Mouse (Mus musculus): ENCODE data around the gene Daw1. TPM values are rescaled to one million over a fixed set of nuclear protein-coding genes. Genes with fewer than 3 reads are reported as not detected.

Gene Daw1
- polyA plus RNA-seq, 2 experiments: not detected

DNA sequence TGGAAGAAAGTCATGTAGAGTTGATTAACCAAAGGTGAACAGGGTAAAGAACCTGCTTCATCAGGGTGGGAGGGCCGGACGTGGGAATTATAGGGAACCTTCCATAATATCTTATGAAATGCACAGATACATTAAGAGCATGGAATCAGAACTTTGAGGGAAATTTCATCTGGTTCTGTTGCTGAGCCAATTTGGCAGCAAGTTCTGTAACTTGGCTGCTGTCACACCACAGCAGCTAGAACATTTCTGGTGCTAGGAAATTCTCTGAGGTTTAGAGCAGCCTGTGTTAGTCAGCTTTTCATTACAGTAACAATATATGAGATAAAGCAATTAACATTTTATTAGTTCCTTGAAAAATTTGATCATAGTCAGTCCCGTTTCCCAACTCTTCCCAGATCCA lies 6.6 kb upstream of the Daw1 start:
- DNase-seq (ENCODE audit: low read depth in 3 of 3, low spot score in 3 of 3): no peak
- H3K9me3 ChIP-seq (ENCODE audit: control insufficient read depth, low read length): no peaks in the 10 kb centered on the region
- TF ChIP-seq EP300 (IDR thresholded peaks at IDR 0.05; ENCODE audit: low read depth): no peak
- no peak for TF ChIP-seq CTCF (IDR thresholded peaks at IDR 0.05; ENCODE audit: low read depth)
- no peak overlapping the region for H3K27ac ChIP-seq
- ATAC-seq (ENCODE audit: insufficient read depth): no peak
- H3K4me1 ChIP-seq (replicated peaks; ENCODE audit: control insufficient read depth in 2 of 2, insufficient read depth in 2 of 2, low read length in 1 of 2): no peaks in the 10 kb centered on the region
- no peaks in the 10 kb centered on the region for H3K36me3 ChIP-seq (replicated peaks; ENCODE audit: control insufficient read depth, insufficient read depth, low read depth)
- WGBS (ENCODE audit: insufficient replicate concordance): 68% methylated on average over 3 of the region's 3 CpGs
- no peaks in the 10 kb centered on the region for H3K27me3 ChIP-seq (ENCODE audit: control insufficient read depth, insufficient read depth, low read length)
- no peak overlapping the region for H3K4me2 ChIP-seq (ENCODE audit: low read depth)
- no peak overlapping the region for H3K4me3 ChIP-seq (ENCODE audit: insufficient read depth in 1 of 2, low read depth in 2 of 2, low read length in 2 of 2)
- H3K9ac ChIP-seq (replicated peaks): no peak overlapping the region

DNA sequence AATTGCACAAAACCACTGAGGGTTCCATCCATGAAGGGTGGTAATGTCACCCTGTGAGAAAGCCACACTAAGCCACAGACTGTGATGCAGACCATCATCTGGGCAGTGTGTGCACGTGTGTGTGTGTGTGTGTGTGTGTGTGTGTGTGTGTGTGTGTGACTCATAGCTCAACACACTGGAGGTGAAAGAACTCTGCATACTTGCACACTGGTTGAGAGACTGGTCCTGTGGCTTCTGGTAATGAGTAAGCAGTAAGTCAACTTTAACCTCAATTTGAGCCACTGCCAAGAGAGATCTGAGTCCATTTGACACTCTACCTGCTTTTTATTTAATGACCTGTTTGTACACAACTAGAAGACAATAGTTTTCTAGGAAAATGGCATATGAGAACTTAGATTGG lies 2.7 kb upstream of the Daw1 start:
- Histone ChIP-seq H3K36me3 (replicated peaks; ENCODE audit: control insufficient read depth, insufficient read depth, low read depth) (no peaks in the 10 kb centered on the region), H3K9me3 (ENCODE audit: control insufficient read depth, low read length) (no peaks in the 10 kb centered on the region), H3K9ac (replicated peaks) (no peak overlapping the region), H3K4me3 (ENCODE audit: insufficient read depth in 1 of 2, low read depth in 2 of 2, low read length in 2 of 2) (no peak overlapping the region), H3K27ac (no peak overlapping the region), H3K4me1 (replicated peaks; ENCODE audit: control insufficient read depth in 2 of 2, insufficient read depth in 2 of 2, low read length in 1 of 2) (no peaks in the 10 kb centered on the region), H3K27me3 (ENCODE audit: control insufficient read depth, insufficient read depth, low read length) (no peaks in the 10 kb centered on the region), H3K4me2 (ENCODE audit: low read depth) (no peak overlapping the region)
- TF ChIP-seq EP300 (IDR thresholded peaks at IDR 0.05; ENCODE audit: low read depth) (no peak), CTCF (IDR thresholded peaks at IDR 0.05; ENCODE audit: low read depth) (no peak)
- 0% methylated on average over 1 of the region's 1 CpGs for WGBS (ENCODE audit: insufficient replicate concordance)
- ATAC-seq (ENCODE audit: insufficient read depth): no peak
- no peak for DNase-seq (ENCODE audit: low read depth in 3 of 3, low spot score in 3 of 3)

DNA sequence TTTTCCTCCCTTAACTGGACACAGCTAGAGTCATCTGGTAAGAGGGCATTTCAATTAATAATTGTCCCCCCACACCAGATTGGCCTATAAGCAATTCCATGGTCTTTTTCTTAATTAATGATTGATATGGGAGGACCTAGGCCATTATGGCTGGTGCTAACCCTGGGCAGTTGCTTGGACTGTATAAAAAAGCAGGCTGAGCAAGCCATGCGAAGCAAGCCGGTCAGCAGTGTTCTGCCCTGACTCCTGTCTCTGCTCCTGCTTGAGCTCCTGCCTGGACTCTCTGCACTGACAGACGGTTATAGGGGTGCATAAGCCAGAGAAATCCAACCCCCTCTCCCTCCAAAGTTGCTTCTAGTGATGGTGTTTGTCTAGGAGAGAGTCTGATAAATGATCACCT lies 2.1 kb downstream of the Daw1 start:
- 59% methylated on average over 3 of the region's 3 CpGs for WGBS (ENCODE audit: insufficient replicate concordance)

DNA sequence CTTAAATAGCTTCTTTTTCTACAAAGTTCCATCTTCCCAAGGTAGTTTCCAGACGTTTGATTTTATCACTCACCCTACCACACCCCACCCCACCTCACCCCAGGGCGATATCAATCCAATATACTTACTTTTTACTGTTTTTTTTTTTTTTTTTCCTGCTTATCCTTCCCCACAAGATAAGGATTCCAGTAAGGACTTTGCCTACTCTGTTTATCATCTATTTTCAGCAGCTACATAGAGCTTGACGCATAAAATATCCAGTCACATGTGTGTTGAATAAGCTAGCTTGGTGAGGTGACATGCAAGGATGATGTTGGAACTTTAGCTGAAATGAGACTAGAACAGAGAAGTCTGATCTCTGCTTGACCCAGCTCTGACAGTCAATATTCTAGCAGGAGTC lies 4.5 kb downstream of the Daw1 start:
- TF ChIP-seq CTCF (IDR thresholded peaks at IDR 0.05; ENCODE audit: low read depth): no peak
- no peak for TF ChIP-seq EP300 (IDR thresholded peaks at IDR 0.05; ENCODE audit: low read depth)
- no peak for DNase-seq (ENCODE audit: low read depth in 3 of 3, low spot score in 3 of 3)
- Histone ChIP-seq H3K9ac (replicated peaks) (no peak overlapping the region), H3K36me3 (replicated peaks; ENCODE audit: control insufficient read depth, insufficient read depth, low read depth) (no peaks in the 10 kb centered on the region), H3K4me1 (replicated peaks; ENCODE audit: control insufficient read depth in 2 of 2, insufficient read depth in 2 of 2, low read length in 1 of 2) (no peaks in the 10 kb centered on the region), H3K27ac (no peak overlapping the region), H3K27me3 (ENCODE audit: control insufficient read depth, insufficient read depth, low read length) (no peaks in the 10 kb centered on the region), H3K4me3 (ENCODE audit: insufficient read depth in 1 of 2, low read depth in 2 of 2, low read length in 2 of 2) (no peak overlapping the region), H3K4me2 (ENCODE audit: low read depth) (no peak overlapping the region), H3K9me3 (ENCODE audit: control insufficient read depth, low read length) (no peaks in the 10 kb centered on the region)
- no peak for ATAC-seq (ENCODE audit: insufficient read depth)
- WGBS (ENCODE audit: insufficient replicate concordance): 43% methylated on average over 3 of the region's 3 CpGs

More for the DNA sequence above, 2.1 kb downstream of the Daw1 start:
- TF ChIP-seq CTCF (IDR thresholded peaks at IDR 0.05; ENCODE audit: low read depth) (no peak), EP300 (IDR thresholded peaks at IDR 0.05; ENCODE audit: low read depth) (no peak)
- ATAC-seq (ENCODE audit: insufficient read depth) (no peak), DNase-seq (ENCODE audit: low read depth in 3 of 3, low spot score in 3 of 3) (no peak)
- Histone ChIP-seq H3K27ac (no peak overlapping the region), H3K4me3 (ENCODE audit: insufficient read depth in 1 of 2, low read depth in 2 of 2, low read length in 2 of 2) (no peak overlapping the region), H3K36me3 (replicated peaks; ENCODE audit: control insufficient read depth, insufficient read depth, low read depth) (no peaks in the 10 kb centered on the region), H3K27me3 (ENCODE audit: control insufficient read depth, insufficient read depth, low read length) (no peaks in the 10 kb centered on the region), H3K9ac (replicated peaks) (no peak overlapping the region), H3K4me2 (ENCODE audit: low read depth) (no peak overlapping the region), H3K9me3 (ENCODE audit: control insufficient read depth, low read length) (no peaks in the 10 kb centered on the region), H3K4me1 (replicated peaks; ENCODE audit: control insufficient read depth in 2 of 2, insufficient read depth in 2 of 2, low read length in 1 of 2) (no peaks in the 10 kb centered on the region)

DNA sequence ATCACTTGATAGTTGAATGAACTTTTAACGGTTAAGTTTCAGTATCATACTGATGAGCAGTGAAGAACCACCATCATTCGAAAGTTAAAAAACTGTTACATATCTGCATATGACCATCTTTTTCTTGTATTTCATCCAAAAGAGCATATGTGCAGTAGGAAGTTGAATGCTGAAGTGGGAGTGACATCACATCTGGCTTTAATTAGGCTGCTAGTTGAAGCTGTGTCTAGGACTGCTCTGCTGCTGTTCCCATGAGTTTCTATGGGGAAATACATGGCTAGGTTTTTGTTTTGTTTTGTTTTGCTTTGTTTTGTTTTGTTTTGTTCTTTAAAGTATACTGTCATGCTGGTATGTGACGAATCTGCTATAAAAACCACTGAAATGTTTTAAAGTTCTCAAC lies 9.6 kb downstream of the Daw1 start:
- no peak for TF ChIP-seq EP300 (IDR thresholded peaks at IDR 0.05; ENCODE audit: low read depth)
- no peak for TF ChIP-seq CTCF (IDR thresholded peaks at IDR 0.05; ENCODE audit: low read depth)
- H3K27me3 ChIP-seq (ENCODE audit: control insufficient read depth, insufficient read depth, low read length): no peaks in the 10 kb centered on the region
- WGBS (ENCODE audit: insufficient replicate concordance): 58% methylated on average over 3 of the region's 3 CpGs
- H3K4me1 ChIP-seq (replicated peaks; ENCODE audit: control insufficient read depth in 2 of 2, insufficient read depth in 2 of 2, low read length in 1 of 2): no peaks in the 10 kb centered on the region
- DNase-seq (ENCODE audit: low read depth in 3 of 3, low spot score in 3 of 3): no peak
- no peak overlapping the region for H3K9ac ChIP-seq (replicated peaks)
- no peak for ATAC-seq (ENCODE audit: insufficient read depth)
- H3K4me3 ChIP-seq (ENCODE audit: insufficient read depth in 1 of 2, low read depth in 2 of 2, low read length in 2 of 2): no peak overlapping the region
- H3K36me3 ChIP-seq (replicated peaks; ENCODE audit: control insufficient read depth, insufficient read depth, low read depth): no peaks in the 10 kb centered on the region
- H3K9me3 ChIP-seq (ENCODE audit: control insufficient read depth, low read length): no peaks in the 10 kb centered on the region
- H3K4me2 ChIP-seq (ENCODE audit: low read depth): no peak overlapping the region
- H3K27ac ChIP-seq: no peak overlapping the region
